Mouse (Mus musculus) forebrain, embryonic 13.5 days (tissue): ENCODE data around the gene Ppp1r16b. TPM values are rescaled to one million over a fixed set of nuclear protein-coding genes. Genes with fewer than 3 reads are reported as not detected.

Source experiments
- ATAC-seq: fragments of 200-750 bp; cut with Nextera tagmentation; 2 replicates; pipeline ENCODE4 v1.8.0; 2017
- H3K27ac ChIP-seq: fragments of 300-500 bp; sonication (generic); 2 replicates; pipeline ENCODE4 v1.5.1; 2015; ENCODE audit warnings: inconsistent platforms, mild to moderate bottlenecking, moderate library complexity
- H3K27me3 ChIP-seq: fragments of 300-500 bp; sonication (generic); 2 replicates; pipeline ENCODE4 v1.6.1; 2015; ENCODE audit warnings: mild to moderate bottlenecking, inconsistent platforms
- H3K36me3 ChIP-seq: fragments of 300-500 bp; sonication (generic); 2 replicates; pipeline ENCODE4 v1.6.1; 2015; ENCODE audit warnings: mild to moderate bottlenecking, inconsistent platforms; ENCODE audit not compliant: poor library complexity, severe bottlenecking
- H3K4me1 ChIP-seq: fragments of 300-500 bp; sonication (generic); 2 replicates; pipeline ENCODE4 v1.6.1; 2015; ENCODE audit warnings: inconsistent platforms
- H3K4me2 ChIP-seq: fragments of 300-500 bp; sonication (generic); 2 replicates; pipeline ENCODE4 v1.6.1; 2015; ENCODE audit warnings: inconsistent platforms, mild to moderate bottlenecking, moderate library complexity
- H3K4me3 ChIP-seq: fragments of 300-500 bp; sonication (generic); 2 replicates; pipeline ENCODE4 v1.5.1; 2015; ENCODE audit warnings: mild to moderate bottlenecking, inconsistent platforms
- H3K9ac ChIP-seq: fragments of 300-500 bp; sonication (generic); 2 replicates; pipeline ENCODE4 v1.6.1; 2015; ENCODE audit warnings: mild to moderate bottlenecking, inconsistent platforms
- H3K9me3 ChIP-seq: fragments of 300-500 bp; sonication (generic); replicated peaks from 2 replicates; pipeline ENCODE4 v1.6.1; 2016; ENCODE audit warnings: inconsistent platforms
- WGBS: fragments of 180-500 bp; shearing (Covaris S2); methylation state at CpG from one replicate; pipeline ENCODE4 v1.1.7; 2015; 5-methylcytosine and 5-hydroxymethylcytosine counted together
- polyA plus RNA-seq: library from polyadenylated mRNA; unstranded; fragments of >200 nt; fragmentation: Nextera tagmentation; extraction: Ambion mirVana; gene quantifications from 2 replicates; pipeline ENCODE4 v1.2.1, GENCODE M21; 2015

Ppp1r16b gene
- polyA plus RNA-seq, 1 experiment from 2014 or later: 8.4 TPM

DNA sequence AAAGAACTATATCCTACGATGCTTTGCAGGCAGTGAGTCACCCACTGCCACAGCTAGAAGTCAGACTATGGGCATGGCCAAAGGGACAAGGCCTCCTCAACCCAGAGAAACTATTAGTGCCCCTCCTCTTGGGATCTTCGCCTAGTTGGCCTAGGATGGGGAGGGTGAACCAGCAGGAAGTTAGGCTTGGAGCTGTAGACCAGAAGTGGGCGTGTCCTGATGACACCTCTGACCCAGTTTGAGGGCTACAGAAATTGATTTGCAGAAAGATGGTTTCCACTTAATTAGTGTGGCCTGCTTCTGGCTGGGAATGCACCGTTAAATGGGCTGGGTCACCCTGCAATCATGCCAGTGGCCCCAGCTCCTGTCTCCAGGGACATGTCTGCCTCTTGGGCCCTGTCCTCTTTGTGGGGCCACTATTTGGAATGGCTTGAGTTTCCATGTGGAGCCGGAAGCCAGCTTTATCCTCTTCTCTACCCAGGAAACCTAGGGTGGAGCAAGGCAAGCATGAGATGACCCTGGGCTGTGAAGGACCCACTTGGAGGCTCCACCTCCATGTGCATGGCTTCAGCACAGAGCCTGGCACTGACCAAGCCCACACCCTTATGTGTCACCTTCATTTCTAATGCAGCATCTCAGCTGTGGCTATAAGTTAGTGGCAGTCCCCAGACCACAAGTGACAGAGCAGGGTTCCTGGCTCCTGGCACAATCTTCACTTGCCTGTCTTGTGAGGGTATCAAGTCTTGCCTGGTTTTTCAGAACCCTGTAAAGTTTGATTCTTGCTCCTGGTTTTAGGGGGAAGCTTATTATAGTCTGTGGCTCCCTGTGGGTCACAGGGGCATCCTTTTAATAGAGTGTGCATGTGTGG is 52.6 kb downstream of the Ppp1r16b start:
- Histone ChIP-seq H3K4me1 (peaks cover 16% of the 10 kb centered on the region), H3K9ac (no peak overlapping the region), H3K4me2 (no peak overlapping the region), H3K36me3 (no peaks in the 10 kb centered on the region), H3K27me3 (no peaks in the 10 kb centered on the region), H3K27ac (no peak overlapping the region), H3K4me3 (no peak overlapping the region), H3K9me3 (no peaks in the 10 kb centered on the region)
- 78% methylated on average over 5 of the region's 5 CpGs for WGBS
- no peak for ATAC-seq

GRCm38 (mm10) chr2:158718816-158719549 is 53.8 kb downstream of the Ppp1r16b start:
- no peaks in the 10 kb centered on the region for H3K36me3 ChIP-seq
- H3K4me3 ChIP-seq: no peak overlapping the region
- peaks cover 13% of the 10 kb centered on the region; the same call in 1 of the 2 replicates for H3K4me1 ChIP-seq
- no peaks in the 10 kb centered on the region for H3K9me3 ChIP-seq
- no peak overlapping the region for H3K27ac ChIP-seq
- H3K27me3 ChIP-seq: no peaks in the 10 kb centered on the region
- ATAC-seq: no peak
- no peak overlapping the region for H3K9ac ChIP-seq
- H3K4me2 ChIP-seq: no peak overlapping the region
- 86% methylated on average over 12 of the region's 12 CpGs for WGBS

DNA sequence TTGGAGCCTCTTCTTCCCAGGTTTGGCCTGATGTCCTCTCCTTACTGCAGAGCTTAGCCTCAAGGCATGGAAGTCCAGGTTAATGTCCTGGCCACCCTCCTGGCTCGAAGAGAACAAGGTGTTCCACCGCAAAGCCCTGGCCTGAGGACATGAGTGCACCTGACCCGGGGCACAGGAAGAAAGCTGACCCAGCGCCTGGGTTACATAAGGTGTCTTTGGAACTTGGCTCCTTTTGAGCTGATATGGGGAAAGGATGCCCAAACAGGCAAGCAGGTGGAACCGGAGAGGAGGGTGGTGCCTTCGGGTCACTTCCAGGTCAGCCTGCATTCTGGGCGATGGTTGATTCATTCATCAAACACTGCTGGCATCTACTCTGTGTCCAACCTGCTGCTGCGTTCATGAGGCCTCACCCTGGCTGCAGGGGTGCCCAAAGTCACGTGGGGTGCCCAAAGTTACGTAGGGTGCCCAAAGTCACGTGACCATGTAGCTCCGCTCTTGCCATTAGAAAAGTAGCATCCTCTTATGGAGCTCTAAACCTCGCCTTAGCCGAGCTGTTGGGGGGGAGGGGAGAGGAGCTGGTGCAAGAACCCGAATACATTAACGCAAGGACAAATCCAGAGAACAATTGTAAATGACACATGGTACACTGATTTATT is 55.6 kb downstream of the Ppp1r16b start:
- 76% methylated on average over 16 of the region's 16 CpGs for WGBS
- ATAC-seq: no peak

DNA sequence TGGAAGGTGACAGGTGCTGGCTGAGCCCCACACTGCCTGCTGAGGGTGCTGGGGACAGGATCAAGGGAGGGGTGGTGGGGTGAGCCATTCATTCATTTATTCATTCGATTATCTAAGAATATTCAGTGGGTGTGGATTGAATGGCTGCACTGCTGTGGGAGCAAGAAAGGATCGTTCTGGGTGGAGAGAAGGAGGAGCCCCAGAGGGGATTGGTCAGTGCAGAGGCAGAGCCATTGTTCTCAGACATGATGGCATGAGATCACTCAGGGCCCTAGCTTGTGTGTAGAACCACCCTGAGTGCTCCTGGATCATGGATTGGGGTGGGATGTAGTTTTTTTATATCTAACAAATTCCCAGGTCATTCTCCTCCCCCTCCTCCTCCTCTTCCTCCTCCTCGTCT is 56.3 kb downstream of the Ppp1r16b start:
- ATAC-seq: no peak
- H3K36me3 ChIP-seq: no peaks in the 10 kb centered on the region
- no peaks in the 10 kb centered on the region for H3K27me3 ChIP-seq
- no peak overlapping the region for H3K9ac ChIP-seq
- H3K27ac ChIP-seq: no peak overlapping the region
- no peak overlapping the region for H3K4me3 ChIP-seq
- WGBS: 35% methylated on average over 3 of the region's 3 CpGs
- peaks cover 6% of the 10 kb centered on the region; the same call in 1 of the 2 replicates for H3K4me1 ChIP-seq
- no peaks in the 10 kb centered on the region for H3K9me3 ChIP-seq
- H3K4me2 ChIP-seq: no peak overlapping the region

More for the DNA sequence above, 55.6 kb downstream of the Ppp1r16b start:
- H3K9me3 ChIP-seq: no peaks in the 10 kb centered on the region
- no peak overlapping the region for H3K4me3 ChIP-seq
- H3K4me1 ChIP-seq: peaks cover 12% of the 10 kb centered on the region; the same call in 1 of the 2 replicates
- H3K9ac ChIP-seq: no peak overlapping the region
- no peak overlapping the region for H3K4me2 ChIP-seq
- H3K36me3 ChIP-seq: no peaks in the 10 kb centered on the region
- H3K27ac ChIP-seq: no peak overlapping the region
- H3K27me3 ChIP-seq: no peaks in the 10 kb centered on the region

GRCm38 (mm10) chr2:158722135-158722534 is 56.9 kb downstream of the Ppp1r16b start:
- Histone ChIP-seq H3K27me3 (no peaks in the 10 kb centered on the region), H3K9me3 (no peaks in the 10 kb centered on the region), H3K4me3 (no peak overlapping the region), H3K9ac (no peak overlapping the region), H3K4me1 (peaks cover 6% of the 10 kb centered on the region; the same call in 1 of the 2 replicates), H3K4me2 (no peak overlapping the region), H3K36me3 (no peaks in the 10 kb centered on the region), H3K27ac (no peak overlapping the region)
- WGBS: 90% methylated on average over 4 of the region's 4 CpGs
- no peak for ATAC-seq

DNA sequence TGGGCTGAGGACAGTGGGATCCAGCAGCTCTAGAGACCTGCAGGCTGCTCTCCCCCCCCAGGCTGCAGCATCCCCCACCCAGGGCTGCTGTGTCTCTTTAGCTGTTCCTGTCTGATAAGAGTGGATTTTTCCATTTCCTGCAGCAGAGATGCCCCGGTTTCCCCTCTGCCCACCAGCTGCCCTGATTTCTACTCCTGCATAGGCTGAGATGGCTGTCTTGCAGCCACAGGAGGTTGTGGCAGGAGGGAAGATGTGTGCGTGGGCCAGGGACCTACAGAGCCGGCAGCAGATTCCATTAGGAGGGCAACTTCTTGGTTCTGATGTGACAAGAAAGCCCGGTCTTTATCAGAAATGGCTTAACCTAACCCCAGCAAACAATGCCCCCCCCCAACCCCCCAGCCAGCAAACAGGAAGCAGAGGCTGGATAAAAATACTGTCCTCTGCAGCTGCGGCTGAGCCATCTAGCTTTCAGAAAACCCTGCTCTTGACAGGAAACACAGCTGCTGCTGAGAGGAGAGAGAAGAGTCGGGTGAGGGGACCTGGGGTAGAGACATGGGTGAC is 57.9 kb downstream of the Ppp1r16b start:
- no peaks in the 10 kb centered on the region for H3K27me3 ChIP-seq
- WGBS: 67% methylated on average over 6 of the region's 6 CpGs
- H3K9ac ChIP-seq: no peak overlapping the region
- H3K36me3 ChIP-seq: no peaks in the 10 kb centered on the region
- no peak overlapping the region for H3K4me2 ChIP-seq
- H3K4me1 ChIP-seq: peaks cover 6% of the 10 kb centered on the region; the same call in 1 of the 2 replicates
- no peaks in the 10 kb centered on the region for H3K9me3 ChIP-seq
- H3K4me3 ChIP-seq: no peak overlapping the region
- no peak for ATAC-seq
- H3K27ac ChIP-seq: peak overlapping the region; percentile 35; the same call in 1 of the 2 replicates

DNA sequence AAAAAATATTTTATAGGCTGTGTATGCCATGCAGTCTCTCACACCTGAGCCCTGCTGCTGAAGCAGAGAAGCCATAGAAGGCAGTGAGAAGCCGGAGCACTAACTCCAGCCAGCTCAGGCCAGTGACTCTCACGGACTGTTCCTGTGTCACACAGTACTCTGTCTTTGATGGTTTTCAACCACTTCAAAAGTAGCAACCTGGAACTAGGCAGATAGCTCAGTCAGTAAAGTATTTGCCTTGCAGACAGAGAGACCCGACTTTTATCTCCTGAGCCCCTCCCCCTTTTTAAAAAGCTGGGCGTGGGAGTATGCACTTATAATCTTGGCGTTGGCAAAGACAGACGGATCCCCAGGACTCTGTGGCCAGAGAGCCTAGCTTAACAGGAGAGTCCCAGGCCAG is 58.6 kb downstream of the Ppp1r16b start:
- Histone ChIP-seq H3K36me3 (no peaks in the 10 kb centered on the region), H3K9ac (no peak overlapping the region), H3K4me3 (no peak overlapping the region), H3K4me1 (peaks cover 6% of the 10 kb centered on the region; the same call in 1 of the 2 replicates), H3K4me2 (no peak overlapping the region), H3K27ac (no peak overlapping the region), H3K9me3 (no peaks in the 10 kb centered on the region), H3K27me3 (no peaks in the 10 kb centered on the region)
- ATAC-seq: no peak
- 56% methylated on average over 6 of the region's 6 CpGs for WGBS

- Histone ChIP-seq H3K9ac (no peak overlapping the region), H3K4me1 (peaks cover 3% of the 10 kb centered on the region; the same call in 1 of the 2 replicates), H3K4me3 (no peak overlapping the region), H3K36me3 (no peaks in the 10 kb centered on the region), H3K9me3 (no peaks in the 10 kb centered on the region), H3K27ac (no peak overlapping the region), H3K27me3 (no peaks in the 10 kb centered on the region), H3K4me2 (no peak overlapping the region)
- no peak for ATAC-seq
- 70% methylated on average over 6 of the region's 6 CpGs for WGBS
Observed at GRCm38 (mm10) chr2:158726252-158726651, 61.1 kb downstream of the Ppp1r16b start.

DNA sequence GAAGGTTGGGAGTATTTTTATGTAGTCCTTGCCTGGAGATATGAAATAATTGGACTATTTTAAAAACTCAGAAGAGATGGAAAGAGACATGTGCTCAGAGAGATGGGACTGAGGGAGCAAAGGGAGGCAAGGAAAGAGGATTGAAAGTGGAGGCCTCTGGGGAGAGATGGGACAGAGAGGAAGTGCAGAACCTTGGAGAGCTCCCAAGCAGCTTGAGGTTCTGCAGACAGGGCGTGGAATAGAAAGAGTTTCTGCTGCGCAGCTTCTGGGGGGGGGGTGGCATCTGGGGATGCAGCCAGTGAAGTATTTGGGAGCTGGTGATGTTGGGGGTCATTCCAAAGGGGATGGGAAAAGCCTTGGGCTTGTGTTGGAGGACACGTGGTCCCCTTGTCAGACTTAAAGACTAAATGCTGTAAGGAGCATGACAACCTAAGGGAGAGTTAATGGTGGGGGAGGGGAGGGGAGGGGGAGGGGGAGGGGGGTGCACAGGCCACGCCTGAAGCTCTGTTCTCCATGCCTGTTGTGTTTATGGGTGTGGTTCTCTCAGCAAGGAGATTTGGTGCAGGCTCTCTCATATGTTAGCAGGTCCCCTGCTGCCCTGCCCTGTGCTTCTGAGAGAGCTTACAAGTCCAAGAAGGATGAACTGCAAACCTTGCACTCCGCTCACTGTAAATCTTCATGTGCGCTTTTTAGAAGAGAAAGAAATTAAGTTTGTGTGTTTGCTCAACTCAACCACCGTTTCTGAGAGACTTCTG is 63.0 kb downstream of the Ppp1r16b start:
- Histone ChIP-seq H3K9me3 (no peaks in the 10 kb centered on the region), H3K9ac (no peak overlapping the region), H3K27me3 (no peaks in the 10 kb centered on the region), H3K4me1 (no peaks in the 10 kb centered on the region), H3K4me2 (no peak overlapping the region), H3K27ac (no peak overlapping the region), H3K4me3 (no peak overlapping the region), H3K36me3 (no peaks in the 10 kb centered on the region)
- ATAC-seq: no peak
- 47% methylated on average over 7 of the region's 7 CpGs for WGBS

DNA sequence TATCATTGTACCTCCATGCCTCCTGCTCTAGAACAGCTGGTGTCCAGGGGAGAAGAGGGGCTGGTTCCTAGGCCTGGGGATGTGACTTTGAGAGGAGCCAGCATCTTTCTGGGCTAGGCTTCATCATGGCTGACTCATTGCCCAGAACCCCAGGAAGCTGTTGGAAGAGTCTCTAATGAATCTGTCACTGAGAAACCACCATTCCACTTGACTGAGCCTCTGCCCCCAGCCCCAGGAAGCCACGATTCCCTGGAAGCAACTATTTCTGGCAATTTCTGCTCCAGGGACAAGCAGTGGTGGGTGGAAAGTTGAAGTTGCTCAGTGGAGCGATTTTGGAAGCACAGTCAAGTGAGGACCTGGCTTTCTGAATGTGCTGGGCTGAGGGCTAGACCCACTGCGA is 65.7 kb downstream of the Ppp1r16b start:
- H3K27ac ChIP-seq: no peak overlapping the region
- 70% methylated on average over 3 of the region's 3 CpGs for WGBS

DNA sequence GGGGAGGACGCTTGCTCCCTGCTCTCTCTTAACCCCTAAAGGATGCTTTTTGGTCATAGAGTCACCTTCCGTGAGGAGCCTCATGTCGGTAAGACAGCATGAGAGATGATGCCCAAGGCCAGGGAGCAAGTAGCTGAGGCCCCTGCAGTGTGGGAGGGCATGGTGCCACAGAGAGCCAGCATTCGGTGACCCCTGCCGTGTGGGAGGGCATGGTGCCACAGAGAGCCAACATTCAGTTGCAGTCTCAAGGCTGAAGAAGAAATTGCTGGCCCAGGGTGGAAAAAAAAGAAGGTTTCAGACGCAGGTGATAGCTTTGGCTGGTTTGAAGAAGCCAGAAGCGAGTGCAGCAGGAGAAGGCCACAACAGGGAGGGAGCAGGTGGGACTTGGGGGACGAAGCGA is 67.3 kb downstream of the Ppp1r16b start:
- Histone ChIP-seq H3K4me3 (no peak overlapping the region), H3K36me3 (no peaks in the 10 kb centered on the region), H3K9ac (no peak overlapping the region), H3K27me3 (no peaks in the 10 kb centered on the region), H3K4me2 (no peak overlapping the region), H3K27ac (no peak overlapping the region), H3K4me1 (no peaks in the 10 kb centered on the region), H3K9me3 (no peaks in the 10 kb centered on the region)
- ATAC-seq: no peak
- 91% methylated on average over 9 of the region's 9 CpGs for WGBS

More for the DNA sequence above, 65.7 kb downstream of the Ppp1r16b start:
- no peaks in the 10 kb centered on the region for H3K4me1 ChIP-seq
- H3K9me3 ChIP-seq: no peaks in the 10 kb centered on the region
- H3K27me3 ChIP-seq: no peaks in the 10 kb centered on the region
- H3K36me3 ChIP-seq: no peaks in the 10 kb centered on the region
- no peak overlapping the region for H3K9ac ChIP-seq
- ATAC-seq: no peak
- H3K4me3 ChIP-seq: no peak overlapping the region
- no peak overlapping the region for H3K4me2 ChIP-seq
